Mouse (Mus musculus) liver, adult 2 months (tissue): ENCODE data around the gene Dicer1. TPM values are rescaled to one million over a fixed set of nuclear protein-coding genes. Genes with fewer than 3 reads are reported as not detected.

Experiments
- DNase-seq: peaks from one replicate; pipeline ENCODE4 v3.0.0-alpha.2; 2011; ENCODE audit warnings: low read depth, low spot score; ENCODE audit errors: extremely low read depth
- H3K27ac ChIP-seq: fragments of 200-500 bp; replicated peaks from 2 replicates; pipeline ENCODE4 v1.5.1; 2012; ENCODE audit warnings: low read depth, mild to moderate bottlenecking, control low read depth, inconsistent platforms, low read length; ENCODE audit not compliant: insufficient read depth
- H3K27me3 ChIP-seq: fragments of 200-500 bp; 2 replicates; pipeline ENCODE4 v1.6.1; 2012; ENCODE audit warnings: mild to moderate bottlenecking, moderate library complexity, low read length, inconsistent platforms; ENCODE audit not compliant: control insufficient read depth, insufficient read depth
- H3K36me3 ChIP-seq: fragments of 200-500 bp; 2 replicates; pipeline ENCODE4 v1.6.1; 2012; ENCODE audit warnings: low read length, inconsistent platforms; ENCODE audit not compliant: control insufficient read depth, insufficient read depth
- H3K4me1 ChIP-seq: fragments of 200-500 bp; 2 replicates; pipeline ENCODE4 v1.6.1; 2011; ENCODE audit warnings: low read length; ENCODE audit not compliant: control insufficient read depth, insufficient read depth
- H3K4me3 ChIP-seq: fragments of 200-500 bp; 2 replicates; pipeline ENCODE4 v1.5.1; 2011; ENCODE audit warnings: low read depth, mild to moderate bottlenecking, control low read depth, low read length, moderate library complexity; ENCODE audit not compliant: insufficient read depth
- H3K79me2 ChIP-seq: fragments of 200-500 bp; 2 replicates; pipeline ENCODE4 v1.6.1; 2012; ENCODE audit warnings: inconsistent platforms, mild to moderate bottlenecking, low read length, moderate library complexity; ENCODE audit not compliant: control insufficient read depth, insufficient read depth
- H3K9ac ChIP-seq: fragments of 200-500 bp; 2 replicates; pipeline ENCODE4 v1.6.1; 2012; ENCODE audit warnings: low read depth, mild to moderate bottlenecking, control low read depth, inconsistent platforms, low read length
- CTCF ChIP-seq: fragments of 200-500 bp; IDR thresholded peaks from 2 replicates; pipeline ENCODE4 v1.5.1; 2011; ENCODE audit warnings: low read depth, low read length, control low read depth
- POLR2A ChIP-seq: fragments of 200-500 bp; IDR thresholded peaks from 2 replicates; pipeline ENCODE4 v1.6.1; 2011; ENCODE audit warnings: low read length, control low read depth; ENCODE audit not compliant: insufficient read depth; ENCODE audit errors: extremely low read depth
- WGBS: fragments of 180-500 bp; shearing (Covaris S2); methylation state at CpG from one replicate; pipeline ENCODE4 v1.1.7; 2018; 5-methylcytosine and 5-hydroxymethylcytosine counted together
- polyA plus RNA-seq: library from polyadenylated mRNA; depleted of rRNA; stranded (reverse); fragments of >200 nt; gene quantifications from 2 replicates; pipeline ENCODE4 v1.2.3, GENCODE M21; 2012
- total RNA-seq: library from RNA; depleted of rRNA; stranded (reverse); fragments of >200 nt; gene quantifications from 2 replicates; pipeline ENCODE4 v1.2.3, GENCODE M21; 2014

The Dicer1 gene
- total and polyA plus RNA-seq, 2 experiments, result 4.9 to 14.8 TPM

GRCm38 (mm10) chr12:104679819-104680132 is 72.0 kb downstream of the Dicer1 start:
- TF ChIP-seq CTCF, result no peak
- TF ChIP-seq POLR2A, result no peak
- Histone ChIP-seq H3K27me3 (no peaks in the 10 kb centered on the region), H3K79me2 (no peaks in the 10 kb centered on the region), H3K9ac (no peak overlapping the region), H3K27ac (no peak overlapping the region), H3K4me1 (no peaks in the 10 kb centered on the region), H3K36me3 (no peaks in the 10 kb centered on the region), H3K4me3 (no peak overlapping the region)
- no peak for DNase-seq
- 89% methylated on average over 8 of the region's 8 CpGs for WGBS

GRCm38 (mm10) chr12:104679121-104679818 is 72.5 kb downstream of the Dicer1 start:
- 79% methylated on average over 26 of the region's 26 CpGs for WGBS
- no peaks in the 10 kb centered on the region for H3K36me3 ChIP-seq

GRCm38 (mm10) chr12:104678462-104678861 is 73.3 kb downstream of the Dicer1 start:
- Histone ChIP-seq H3K27ac (no peak overlapping the region), H3K4me3 (no peak overlapping the region), H3K36me3 (no peaks in the 10 kb centered on the region), H3K79me2 (no peaks in the 10 kb centered on the region), H3K27me3 (no peaks in the 10 kb centered on the region), H3K4me1 (no peaks in the 10 kb centered on the region), H3K9ac (no peak overlapping the region)
- no peak for DNase-seq
- WGBS, result 94% methylated on average over 12 of the region's 14 CpGs
- TF ChIP-seq POLR2A (no peak), CTCF (no peak)

More at GRCm38 (mm10) chr12:104679121-104679818, 72.5 kb downstream of the Dicer1 start:
- Histone ChIP-seq H3K27me3 (no peaks in the 10 kb centered on the region), H3K4me1 (no peaks in the 10 kb centered on the region), H3K9ac (no peak overlapping the region), H3K4me3 (no peak overlapping the region), H3K79me2 (no peaks in the 10 kb centered on the region), H3K27ac (no peak overlapping the region)
- TF ChIP-seq CTCF, result no peak
- TF ChIP-seq POLR2A, result no peak
- no peak for DNase-seq

GRCm38 (mm10) chr12:104677371-104677924 is 74.3 kb downstream of the Dicer1 start:
- H3K27me3 ChIP-seq, result no peaks in the 10 kb centered on the region
- no peak for TF ChIP-seq POLR2A
- TF ChIP-seq CTCF, result no peak
- no peaks in the 10 kb centered on the region for H3K4me1 ChIP-seq
- no peak overlapping the region for H3K9ac ChIP-seq
- no peak overlapping the region for H3K27ac ChIP-seq
- H3K79me2 ChIP-seq, result no peaks in the 10 kb centered on the region
- peak; percentile 31 for DNase-seq
- H3K36me3 ChIP-seq, result no peaks in the 10 kb centered on the region
- 67% methylated on average over 9 of the region's 9 CpGs for WGBS
- no peak overlapping the region for H3K4me3 ChIP-seq

GRCm38 (mm10) chr12:104676535-104677370 is 75.0 kb downstream of the Dicer1 start:
- no peak overlapping the region for H3K27ac ChIP-seq
- H3K9ac ChIP-seq, result no peak overlapping the region
- H3K4me1 ChIP-seq, result no peaks in the 10 kb centered on the region
- H3K79me2 ChIP-seq, result no peaks in the 10 kb centered on the region
- DNase-seq, result no peak
- H3K36me3 ChIP-seq, result no peaks in the 10 kb centered on the region
- H3K4me3 ChIP-seq, result no peak overlapping the region
- TF ChIP-seq CTCF (no peak), POLR2A (no peak)
- WGBS, result 93% methylated on average over 13 of the region's 13 CpGs
- no peaks in the 10 kb centered on the region for H3K27me3 ChIP-seq
